Comparison of ENCODE assay signal across 8 mouse cellular contexts in genomic region chr1:132416943-132417290, GRCm38 (mm10). TPM values are rescaled to one million over a fixed set of nuclear protein-coding genes. Genes with fewer than 3 reads are reported as not detected.
DNase-seq lines count a peak whose midpoint lies in the region; ATAC-seq and TF ChIP-seq lines count a peak whose summit lies in the region.

No protein-coding gene starts in this region.

- intact Hi-C loops in left cerebral cortex, adult 2 months (cut with DNase I), result loop anchor here (1.0 to 2.0 kb wide), 2 partner anchors 26 to 50 kb away; partner anchors contain the start of gene Tmcc2
- intact Hi-C loops in left cerebral cortex, postnatal 4 days (cut with DNase I), result no loop called here

- no peak for TF ChIP-seq CTCF in left cerebral cortex, adult 2 months (IDR thresholded peaks at IDR 0.05)
- TF ChIP-seq CTCF in midbrain, postnatal 0 days (IDR thresholded peaks at IDR 0.05), result no peak

- peak overlapping the region; percentile 73 for H3K4me2 ChIP-seq in embryonic facial prominence, embryonic 13.5 days
- peak overlapping the region; percentile 57 for H3K4me2 ChIP-seq in intestine, embryonic 14.5 days (ENCODE audit: low read length)
- H3K4me2 ChIP-seq in midbrain, postnatal 0 days (ENCODE audit: low read depth, low read length, poor library complexity, severe bottlenecking), result peak overlapping the region; percentile 83

- H3K27ac ChIP-seq in left cerebral cortex, adult 2 months, result peak overlapping the region; percentile 95
- H3K27ac ChIP-seq in embryonic facial prominence, embryonic 13.5 days, result peak overlapping the region; percentile 95
- H3K27ac ChIP-seq in intestine, embryonic 14.5 days (ENCODE audit: low read depth), result peak overlapping the region; percentile 92; the same call in 1 of the 2 replicates
- H3K27ac ChIP-seq in midbrain, postnatal 0 days (ENCODE audit: low read depth, low read length), result peak overlapping the region; percentile 81

- ATAC-seq in embryonic facial prominence, embryonic 13.5 days (ENCODE audit: insufficient number of reproducible peaks, insufficient read depth, low FRiP score, low TSS enrichment, low read depth), result no peak
- ATAC-seq in intestine, embryonic 14.5 days (replicated peaks; ENCODE audit: low FRiP score, low TSS enrichment, low read depth), result no peak
- no peak for ATAC-seq in midbrain, postnatal 0 days (ENCODE audit: low FRiP score)

- 15% methylated on average over 6 of the region's 6 CpGs for WGBS in embryonic facial prominence, embryonic 13.5 days
- 19% methylated on average over 6 of the region's 6 CpGs for WGBS in intestine, embryonic 14.5 days
- 13% methylated on average over 6 of the region's 6 CpGs for WGBS in midbrain, postnatal 0 days

- peak overlapping the region; percentile 92 for H3K9ac ChIP-seq in embryonic facial prominence, embryonic 13.5 days
- H3K9ac ChIP-seq in intestine, embryonic 14.5 days (ENCODE audit: low read length), result peak overlapping the region; percentile 87; the same call in 1 of the 2 replicates
- peak overlapping the region; percentile 83 for H3K9ac ChIP-seq in midbrain, postnatal 0 days (replicated peaks; ENCODE audit: low read length, poor library complexity, severe bottlenecking)

- H3K9me3 ChIP-seq in embryonic facial prominence, embryonic 13.5 days, result no peaks in the 10 kb centered on the region
- no peaks in the 10 kb centered on the region for H3K9me3 ChIP-seq in intestine, embryonic 14.5 days (ENCODE audit: control insufficient read depth, low read length)
- H3K9me3 ChIP-seq in midbrain, postnatal 0 days (ENCODE audit: low read length), result no peaks in the 10 kb centered on the region

- no peaks in the 10 kb centered on the region for H3K36me3 ChIP-seq in embryonic facial prominence, embryonic 13.5 days
- no peaks in the 10 kb centered on the region for H3K36me3 ChIP-seq in intestine, embryonic 14.5 days (ENCODE audit: control insufficient read depth, insufficient read depth, low read length)
- H3K36me3 ChIP-seq in midbrain, postnatal 0 days (ENCODE audit: insufficient read depth, low read length), result no peaks in the 10 kb centered on the region

- peaks cover 27% of the 10 kb centered on the region for H3K4me1 ChIP-seq in embryonic facial prominence, embryonic 13.5 days
- peaks cover 10% of the 10 kb centered on the region for H3K4me1 ChIP-seq in intestine, embryonic 14.5 days (replicated peaks; ENCODE audit: control insufficient read depth, insufficient read depth, low read length)
- peaks cover 10% of the 10 kb centered on the region; the same call in 1 of the 2 replicates for H3K4me1 ChIP-seq in midbrain, postnatal 0 days (ENCODE audit: insufficient read depth, low read length)

- no peak for DNase-seq in left cerebral cortex, adult 2 months (ENCODE audit: extremely low spot score in 1 of 2, low spot score in 2 of 2)
- no peak for DNase-seq in left cerebral cortex, postnatal 4 days
- no peak for DNase-seq in intestine, embryonic 14.5 days (ENCODE audit: low spot score)
- no peak for DNase-seq in midbrain, postnatal 0 days (ENCODE audit: low spot score)
- no peak for DNase-seq in cerebellum, postnatal 4 days (ENCODE audit: low spot score in 2 of 2)
- DNase-seq in right cerebral cortex, adult 18-20 months, result no peak
- DNase-seq in embryo, embryonic 11 days, result no peak

- H3K4me3 ChIP-seq in left cerebral cortex, adult 2 months, result peak overlapping the region; percentile 95
- H3K4me3 ChIP-seq in embryonic facial prominence, embryonic 13.5 days, result peak overlapping the region; percentile 81
- peak overlapping the region; percentile 80 for H3K4me3 ChIP-seq in intestine, embryonic 14.5 days (ENCODE audit: low read depth, low read length)
- peak overlapping the region; percentile 80 for H3K4me3 ChIP-seq in midbrain, postnatal 0 days (ENCODE audit: low read depth, low read length)

- no peaks in the 10 kb centered on the region for H3K27me3 ChIP-seq in embryonic facial prominence, embryonic 13.5 days
- no peaks in the 10 kb centered on the region for H3K27me3 ChIP-seq in intestine, embryonic 14.5 days (replicated peaks; ENCODE audit: control insufficient read depth, insufficient read depth, low read length)
- no peaks in the 10 kb centered on the region for H3K27me3 ChIP-seq in midbrain, postnatal 0 days (ENCODE audit: insufficient read depth, low read length)

RNA-seq across cellular contexts. Expression of gene Dstyk, which starts 0.4 kb away (rescaled TPM):
- 10 to 100 TPM; 44.9 to 45.5 TPM for total RNA-seq in left cerebral cortex, adult 2 months (2021)
- total RNA-seq in left cerebral cortex, postnatal 4 days (2021), result 10 to 100 TPM; 22.0 to 23.9 TPM
- polyA plus RNA-seq in embryonic facial prominence, embryonic 13.5 days (2015; fragmentation: Nextera tagmentation; extraction: Ambion mirVana), result 16.1 and 17.7 TPM in 2 replicates
- 11.4 and 13.1 TPM in 2 replicates for polyA plus RNA-seq in intestine, embryonic 14.5 days (2014; fragmentation: Nextera tagmentation; extraction: Ambion mirVana)
- 14.6 and 21.2 TPM in 2 replicates for total RNA-seq in midbrain, postnatal 0 days (2014; rRNA removed)
- 5.4 and 5.6 TPM in 2 replicates for polyA plus RNA-seq in midbrain, postnatal 0 days (2015; fragmentation: Nextera tagmentation; extraction: Ambion mirVana)

RNA-seq across cellular contexts. Expression of gene Tmcc2, which starts 25.8 kb away (rescaled TPM):
- total RNA-seq in left cerebral cortex, adult 2 months (2021), result 100 to 1,000 TPM; 178 to 192 TPM
- total RNA-seq in left cerebral cortex, postnatal 4 days (2021), result 100 to 1,000 TPM; 128 to 133 TPM
- polyA plus RNA-seq in embryonic facial prominence, embryonic 13.5 days (2015; fragmentation: Nextera tagmentation; extraction: Ambion mirVana), result 10.5 and 16.1 TPM in 2 replicates
- polyA plus RNA-seq in intestine, embryonic 14.5 days (2014; fragmentation: Nextera tagmentation; extraction: Ambion mirVana), result 6.4 and 7.8 TPM in 2 replicates
- total RNA-seq in midbrain, postnatal 0 days (2014; rRNA removed), result 115 and 152 TPM in 2 replicates
- polyA plus RNA-seq in midbrain, postnatal 0 days (2015; fragmentation: Nextera tagmentation; extraction: Ambion mirVana), result 35.4 and 36.3 TPM in 2 replicates
